27 mouse cellular contexts compared by ENCODE assay signal in the genomic region with DNA sequence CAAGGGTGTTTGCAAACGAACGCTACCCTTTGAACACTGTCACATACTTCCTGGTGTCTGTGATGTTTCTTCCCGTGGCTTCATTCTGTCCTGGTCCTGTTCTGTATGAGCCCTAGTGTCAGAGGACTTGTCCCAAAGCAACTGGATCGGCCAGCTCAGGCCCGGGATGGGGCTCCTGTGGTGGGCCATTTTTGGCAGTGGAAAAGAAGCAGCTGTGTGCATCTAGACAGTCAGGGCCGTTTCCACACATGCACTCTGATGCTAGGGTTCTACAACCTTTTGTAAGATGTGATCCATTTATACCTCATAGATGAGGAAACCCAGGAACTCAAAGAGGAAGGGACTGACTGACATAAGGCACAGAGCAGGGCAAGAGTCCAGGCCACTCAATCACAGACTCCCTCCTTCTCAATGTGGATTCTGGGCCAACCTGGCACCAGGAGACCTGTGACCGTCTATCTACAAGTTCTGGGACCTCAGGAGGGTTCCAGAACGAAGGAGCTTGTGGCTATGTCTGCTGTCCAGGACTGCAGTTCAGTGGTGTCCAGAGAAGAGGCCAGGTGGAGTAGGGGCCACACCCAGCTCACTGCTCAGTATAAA.
DNase-seq lines count a peak whose midpoint lies in the region; ATAC-seq and TF ChIP-seq lines count a peak whose summit lies in the region.
"Had no signal": no experiment of that assay in that cellular context is flagged by ENCODE, and none has a peak within 500 bp of the region (broad histone marks: within the 10 kb centered on the region; RNA-seq: fewer than 3 reads in every experiment).

No protein-coding gene starts in this region.

- H3K4me2 ChIP-seq in kidney, embryonic 16.5 days (replicated peaks; ENCODE audit: low read depth, low read length) = no peak overlapping the region
- H3K4me2 ChIP-seq: embryonic facial prominence, embryonic 13.5 days; hindbrain, embryonic 12.5 days; intestine, embryonic 15.5 days; liver, embryonic 11.5 days had no signal

- no peaks in the 10 kb centered on the region for H3K4me1 ChIP-seq in kidney, embryonic 16.5 days (ENCODE audit: insufficient read depth, low read length)
- H3K4me1 ChIP-seq in liver, adult 2 months (ENCODE audit: control insufficient read depth, insufficient read depth, low read length) = peaks cover 28% of the 10 kb centered on the region

- no peaks in the 10 kb centered on the region for H3K9me3 ChIP-seq in kidney, embryonic 16.5 days (ENCODE audit: low read length)
- H3K9me3 ChIP-seq: embryonic facial prominence, embryonic 13.5 days; forebrain, embryonic 10.5 days; hindbrain, embryonic 12.5 days; intestine, embryonic 15.5 days had no signal

- ATAC-seq in kidney, embryonic 16.5 days (ENCODE audit: low FRiP score, low TSS enrichment) = no peak
- ATAC-seq: activated CD4-positive, CD25-positive, alpha-beta regulatory T cell, adult 4 months; forebrain, embryonic 16.5 days; hindbrain, postnatal 0 days; intestine, embryonic 15.5 days; midbrain, embryonic 16.5 days had no signal

- H3K27ac ChIP-seq in kidney, embryonic 16.5 days (ENCODE audit: low read length) = no peak overlapping the region
- no peak overlapping the region for H3K27ac ChIP-seq in liver, adult 2 months (replicated peaks; ENCODE audit: insufficient read depth, low read depth, low read length)
- H3K27ac ChIP-seq: embryonic facial prominence, embryonic 13.5 days; gastrocnemius, adult 2 months; hindbrain, embryonic 12.5 days; hindbrain, postnatal 0 days; intestine, embryonic 15.5 days had no signal

- no peaks in the 10 kb centered on the region for H3K36me3 ChIP-seq in kidney, embryonic 16.5 days (ENCODE audit: insufficient read depth, low read length)
- H3K36me3 ChIP-seq in liver, adult 2 months (ENCODE audit: control insufficient read depth, insufficient read depth, low read length) = no peaks in the 10 kb centered on the region
- H3K36me3 ChIP-seq: embryonic facial prominence, embryonic 13.5 days; forebrain, embryonic 10.5 days; hindbrain, embryonic 12.5 days; intestine, embryonic 15.5 days had no signal

- peak; percentile 95 for DNase-seq in heart, adult 11 months
- DNase-seq in heart, postnatal 25 days (ENCODE audit: low spot score) = no peak
- DNase-seq in kidney, adult 11 months = peak; percentile 45
- peak; percentile 33 for DNase-seq in liver, adult 2 months (ENCODE audit: extremely low read depth, low read depth, low spot score)
- DNase-seq in liver = no peak
- DNase-seq in kidney, postnatal 36 days = peak; percentile 57 to 64
- DNase-seq: adrenal gland, adult 2 months; adrenal gland, postnatal 36 days; cerebellum, adult 18-20 months; cerebellum, postnatal 10 days; gastrocnemius, adult 2 months; gastrocnemius, postnatal 36 days; layer of hippocampus, adult 9-11 months; lung, adult 2 months; lung, postnatal 14 days; right cerebral cortex, postnatal 25 days; thymus, postnatal 14 days had no signal

- H3K9ac ChIP-seq in kidney, embryonic 16.5 days (replicated peaks; ENCODE audit: low read length) = no peak overlapping the region
- no peak overlapping the region for H3K9ac ChIP-seq in liver, adult 2 months (ENCODE audit: low read depth, low read length)
- H3K9ac ChIP-seq: embryonic facial prominence, embryonic 13.5 days; hindbrain, embryonic 12.5 days; intestine, embryonic 15.5 days had no signal

- no peaks in the 10 kb centered on the region for H3K79me2 ChIP-seq in liver, adult 2 months (ENCODE audit: control insufficient read depth, insufficient read depth, low read length)

- WGBS in kidney, embryonic 16.5 days = 70% methylated on average over 8 of the region's 8 CpGs
- whole genome bisulfite sequencing in liver, adult 2 months = 63% methylated on average over 8 of the region's 8 CpGs

- TF ChIP-seq POLR2A in liver, adult 2 months (IDR thresholded peaks at IDR 0.05; ENCODE audit: extremely low read depth, insufficient read depth, low read length) = no peak

- no peak overlapping the region for H3K4me3 ChIP-seq in kidney, embryonic 16.5 days (ENCODE audit: low read length)
- no peak overlapping the region for H3K4me3 ChIP-seq in liver, adult 2 months (ENCODE audit: insufficient read depth, low read depth, low read length)
- H3K4me3 ChIP-seq: embryonic facial prominence, embryonic 13.5 days; forebrain, embryonic 10.5 days; gastrocnemius, adult 2 months; hindbrain, embryonic 12.5 days; intestine, embryonic 15.5 days had no signal

- no peak for TF ChIP-seq CTCF in liver, adult 2 months (IDR thresholded peaks at IDR 0.05; ENCODE audit: low read depth, low read length)

- intact Hi-C loops in heart, postnatal 25 days (cut with DNase I) = no loop called here

- H3K27me3 ChIP-seq in kidney, embryonic 16.5 days (ENCODE audit: insufficient read depth, low read length) = no peaks in the 10 kb centered on the region
- H3K27me3 ChIP-seq in liver, adult 2 months (ENCODE audit: control insufficient read depth, insufficient read depth, low read length) = no peaks in the 10 kb centered on the region
- H3K27me3 ChIP-seq: intestine, embryonic 15.5 days had no signal

Comparison
In these comparisons a context has a peak if more than half of its experiments do, and no peak if none do; other contexts are left out.
1. DNase-seq: peak in heart, adult 11 months (single experiment), kidney, adult 11 months (single experiment), liver, adult 2 months (single experiment) and kidney, postnatal 36 days (2 of 2); none in heart, postnatal 25 days (single experiment) and liver (single experiment).